Mouse (Mus musculus) lung, postnatal 10 days (tissue): ENCODE results near the gene Ildr1.
A peak's percentile ranks its signal among the peaks of the same experiment; 100 is the strongest.

Experiments
- DNase-seq: peaks from one replicate; pipeline ENCODE4 v3.0.0; 2021

The Ildr1 gene

DNA sequence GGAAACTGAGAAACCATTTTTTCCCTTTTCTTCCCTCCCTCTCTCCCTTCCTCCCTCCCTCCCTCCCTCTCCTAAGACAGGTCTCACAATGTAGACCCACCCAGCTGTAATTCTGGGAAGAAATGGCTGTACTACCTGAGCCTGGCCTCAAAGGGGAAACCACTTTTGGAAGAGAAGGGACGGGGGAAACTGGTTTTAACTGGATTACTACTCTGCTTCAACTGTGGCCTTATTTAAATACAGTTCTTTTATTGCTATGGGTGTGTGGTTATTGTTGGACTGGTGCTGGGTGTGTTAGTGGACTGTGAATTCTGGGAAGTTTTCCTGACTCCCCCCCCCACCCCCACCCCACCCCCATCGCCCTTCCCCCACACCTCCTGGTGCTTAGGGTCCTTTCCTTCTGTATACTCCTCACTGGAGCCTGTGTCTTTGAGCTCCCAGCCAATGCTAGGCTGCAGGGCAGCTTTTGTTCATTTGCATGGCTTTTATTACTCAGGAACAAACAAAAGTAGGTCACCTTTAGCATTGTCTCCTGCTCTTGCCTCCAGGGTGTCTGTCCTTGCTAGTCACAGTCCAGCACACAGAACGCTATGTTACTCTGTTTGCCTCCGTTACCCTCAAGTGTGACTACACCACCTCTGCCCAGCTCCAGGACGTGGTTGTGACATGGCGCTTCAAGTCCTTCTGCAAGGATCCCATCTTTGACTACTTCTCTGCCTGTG lies 14.1 kb downstream of the Ildr1 start:
- no peak for DNase-seq

DNA sequence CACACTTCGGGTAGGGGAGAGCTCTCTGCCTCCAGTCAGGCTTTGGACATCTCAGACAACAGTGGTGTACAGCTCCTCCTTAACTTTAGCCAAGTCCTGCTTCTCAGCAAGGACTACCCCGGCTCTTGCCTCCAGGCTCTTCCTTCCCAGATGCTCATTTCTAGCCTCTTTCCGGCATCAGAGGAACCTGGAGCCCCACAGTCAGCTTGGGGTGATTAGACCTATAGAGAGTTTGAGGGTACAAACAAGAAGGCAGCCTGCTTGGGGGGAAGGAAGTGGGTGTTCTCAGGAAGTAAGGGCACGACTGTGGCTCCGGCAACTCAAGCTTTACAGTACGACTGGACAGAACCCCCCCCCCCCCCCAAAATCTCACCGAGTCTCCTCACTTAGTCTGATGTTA lies 15.0 kb downstream of the Ildr1 start:
- no peak for DNase-seq

GRCm38 (mm10) chr16:36709405-36709804 lies 15.6 kb downstream of the Ildr1 start:
- no peak for DNase-seq

GRCm38 (mm10) chr16:36710794-36711193 lies 17.0 kb downstream of the Ildr1 start:
- DNase-seq = no peak

DNA sequence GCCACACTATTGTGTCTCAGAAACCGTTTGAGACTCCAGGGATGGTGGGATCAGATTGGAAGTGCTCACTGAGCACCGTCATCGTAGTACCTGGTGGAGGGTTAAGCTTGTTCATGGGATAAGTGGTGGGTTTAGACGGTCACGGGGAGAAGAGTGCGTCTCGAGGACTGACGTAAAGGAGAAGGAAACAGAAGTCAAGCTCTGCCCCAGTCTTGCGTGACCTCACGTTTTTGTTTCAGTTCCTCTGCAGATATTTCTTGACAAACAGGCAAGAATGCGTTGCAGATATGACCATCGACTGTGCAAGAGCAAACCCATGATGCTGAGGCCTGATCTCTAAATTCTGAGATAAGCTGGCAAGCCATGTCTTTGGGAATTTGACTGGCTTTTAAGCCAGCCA lies 18.0 kb downstream of the Ildr1 start:
- DNase-seq = peak; percentile 11

DNA sequence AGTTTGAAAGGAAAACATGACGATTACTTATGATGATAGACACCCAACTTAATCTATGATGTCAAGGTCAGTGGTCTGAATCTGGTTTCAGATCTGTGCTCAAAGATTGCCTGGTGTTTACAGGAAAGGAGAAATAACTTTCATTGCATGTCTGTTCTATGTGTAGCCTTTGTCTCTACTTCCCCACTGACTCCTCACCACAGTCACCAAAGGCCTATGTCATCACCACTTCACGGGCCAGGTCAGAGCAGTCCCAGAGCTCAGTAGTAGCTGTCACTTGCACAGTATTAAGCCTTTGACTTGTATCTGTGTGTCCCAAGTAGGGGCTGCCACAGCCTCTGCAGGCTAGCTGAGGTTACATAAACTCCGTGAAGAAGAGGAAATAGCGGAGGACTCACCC lies 23.7 kb downstream of the Ildr1 start:
- no peak for DNase-seq

DNA sequence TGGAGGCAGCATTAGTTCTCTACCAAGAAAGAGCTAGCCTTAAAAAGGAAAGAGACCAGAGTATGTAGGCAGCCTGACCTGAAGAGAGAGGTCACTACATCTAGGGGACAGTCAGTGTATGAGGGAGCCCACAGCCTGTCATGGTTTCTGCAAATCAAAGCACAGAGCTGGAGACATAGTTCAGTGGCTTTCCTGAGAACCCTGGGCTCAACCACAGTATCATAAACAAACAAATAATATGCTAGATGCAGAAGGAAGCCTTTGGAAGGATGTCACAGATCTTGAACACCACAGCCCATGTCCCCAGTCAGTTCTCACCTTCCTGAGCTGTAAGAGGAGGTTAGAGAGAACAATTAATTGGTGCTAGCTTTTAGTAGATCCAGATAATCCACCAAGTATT lies 24.9 kb downstream of the Ildr1 start:
- DNase-seq = no peak

DNA sequence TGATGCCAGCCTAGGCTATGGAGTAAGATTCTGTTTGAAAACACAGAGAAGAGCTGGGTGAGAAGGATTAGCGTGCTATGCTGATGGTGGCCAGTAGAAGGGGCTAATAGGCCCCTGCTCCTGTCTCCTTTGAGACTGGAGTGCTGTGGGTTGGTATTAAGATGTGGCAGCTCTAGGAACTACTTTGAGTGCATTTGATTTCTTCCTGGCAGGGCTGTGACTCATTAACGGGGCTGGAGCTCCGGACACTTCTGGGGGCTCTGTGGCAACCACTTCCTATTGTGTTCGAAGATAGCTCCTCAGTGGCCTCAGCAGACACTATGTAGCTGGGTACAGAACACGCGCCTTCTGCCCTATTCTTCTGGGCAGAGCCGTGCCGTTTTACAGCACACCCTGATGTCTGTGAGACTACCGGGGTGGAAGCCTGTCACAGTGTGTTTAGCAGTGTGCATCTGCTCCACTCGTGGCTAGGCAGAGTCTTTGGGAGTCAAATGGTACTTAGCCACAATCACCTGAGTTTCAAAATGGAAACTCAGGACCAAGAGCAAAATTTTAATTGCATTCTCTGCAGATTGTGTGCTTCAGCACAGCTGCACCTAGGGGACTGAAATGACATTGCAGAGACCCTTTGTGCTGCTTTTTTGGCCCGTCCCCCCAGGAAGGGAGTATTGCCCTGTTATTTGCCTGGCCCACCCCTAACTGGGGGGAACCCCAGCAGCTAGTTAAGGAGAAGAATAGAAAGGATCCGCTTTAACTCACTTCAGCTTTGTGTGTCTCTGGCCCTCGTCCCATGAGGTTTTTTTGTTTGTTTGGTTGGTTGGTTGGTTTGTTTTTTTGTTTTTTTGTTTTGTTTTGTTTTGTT lies 26.6 kb downstream of the Ildr1 start:
- no peak for DNase-seq

DNA sequence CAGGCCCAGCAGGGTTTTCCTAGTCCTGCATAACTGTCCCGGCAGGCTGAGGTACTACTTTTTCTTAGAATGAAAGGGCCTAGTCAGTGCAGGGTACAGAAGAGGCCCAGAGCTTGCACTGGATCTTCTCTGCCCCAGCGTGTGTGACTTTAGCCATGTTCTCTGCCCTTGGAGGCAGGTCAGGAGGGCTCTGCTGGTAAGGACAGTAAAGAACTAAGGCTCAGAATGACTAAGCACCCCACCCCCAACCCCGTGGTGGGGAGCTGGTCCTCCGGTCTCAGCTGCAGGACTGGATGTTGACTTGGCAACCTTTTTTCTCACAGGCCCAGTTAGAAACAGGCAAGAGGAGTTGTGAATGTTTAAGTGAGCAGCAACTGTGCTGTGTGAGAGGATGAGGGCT lies 29.0 kb downstream of the Ildr1 start:
- DNase-seq = no peak

GRCm38 (mm10) chr16:36723880-36724443 lies 30.2 kb downstream of the Ildr1 start:
- no peak for DNase-seq

- DNase-seq = no peak
Observed at GRCm38 (mm10) chr16:36728959-36729358, 35.2 kb downstream of the Ildr1 start.

- no peak for DNase-seq
Observed at GRCm38 (mm10) chr16:36732572-36732971, 38.8 kb downstream of the Ildr1 start.

DNA sequence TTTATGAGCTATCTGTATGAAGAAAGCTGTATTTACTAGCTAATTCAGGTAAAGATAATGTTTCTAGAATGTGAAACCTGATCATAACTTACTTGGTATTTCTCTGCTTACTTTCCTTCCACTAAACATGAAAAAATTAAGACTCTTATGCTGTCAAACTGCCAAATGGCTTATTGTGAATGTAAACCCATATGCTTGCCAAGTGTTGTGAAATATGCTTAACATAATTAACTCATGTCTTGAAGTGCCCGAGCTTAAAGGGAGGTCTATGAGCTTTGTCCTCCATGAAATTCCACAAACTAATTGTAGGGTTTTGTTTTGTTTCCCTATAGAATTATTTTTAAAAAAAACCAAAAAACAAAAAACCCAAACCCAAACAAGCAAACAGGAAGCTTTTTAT lies 40.0 kb downstream of the Ildr1 start:
- DNase-seq = no peak

DNA sequence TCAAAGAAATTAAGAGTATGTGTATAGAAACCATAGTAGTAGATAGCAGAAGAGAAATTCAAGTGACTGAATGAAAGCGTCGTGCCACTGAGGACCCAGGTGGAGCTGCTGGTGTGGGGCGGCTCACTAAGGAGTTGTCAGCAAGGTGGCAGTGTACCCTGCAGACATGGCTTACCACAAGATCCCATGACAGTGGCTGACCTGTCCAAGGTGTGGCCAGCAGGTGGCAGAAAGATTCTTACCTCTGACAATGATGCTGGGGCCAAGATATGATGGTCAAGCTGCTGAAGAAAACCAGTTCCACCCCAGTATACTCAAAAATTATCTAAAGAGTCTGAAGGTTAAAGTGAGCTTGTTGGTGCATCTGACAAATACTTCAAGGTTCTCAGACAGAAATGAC lies 41.6 kb downstream of the Ildr1 start:
- DNase-seq = peak; percentile 38

DNA sequence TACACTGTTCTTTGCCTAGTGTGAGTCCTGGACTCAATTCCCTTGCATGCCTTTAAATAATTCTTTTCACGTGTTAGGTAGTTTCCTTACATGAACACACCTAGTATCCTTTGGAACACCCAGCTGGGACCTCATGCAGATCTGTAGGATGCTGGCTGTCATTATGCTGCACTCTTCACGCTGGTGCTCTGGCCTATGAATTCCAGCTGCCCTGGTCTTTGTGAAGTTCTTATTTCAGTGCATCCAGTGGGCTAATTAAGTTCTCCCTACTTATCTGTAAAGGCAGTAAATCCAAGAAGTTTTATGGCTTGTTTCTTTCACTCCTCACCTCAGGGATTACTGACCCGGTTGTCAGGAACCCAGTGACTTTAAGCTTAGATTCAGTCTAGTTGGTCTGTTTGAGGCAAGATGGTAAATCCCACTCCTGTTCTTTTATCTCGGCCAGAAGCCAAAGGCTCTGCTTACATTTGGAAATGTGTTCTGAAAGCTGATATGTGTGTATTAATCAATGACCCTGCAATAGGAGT lies 45.7 kb downstream of the Ildr1 start:
- no peak for DNase-seq

DNA sequence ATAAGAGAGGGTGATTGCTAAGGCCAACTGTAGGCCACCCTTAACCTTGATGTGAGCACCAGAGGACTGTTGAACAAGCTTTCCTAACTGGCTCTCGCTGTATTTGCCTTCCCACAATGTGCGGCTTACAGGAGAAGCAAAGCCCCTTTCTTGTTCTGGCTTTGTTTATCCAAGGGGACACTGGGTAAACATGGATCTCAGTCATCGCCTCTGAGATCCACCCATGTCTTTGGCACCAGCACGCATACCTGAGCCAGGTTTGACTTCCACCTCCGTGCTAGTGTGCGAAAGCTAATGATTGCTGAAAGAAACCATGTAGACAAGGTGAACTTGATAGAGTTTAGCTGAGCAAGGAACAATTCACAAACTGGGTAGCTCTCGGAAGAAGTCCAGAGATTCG lies 49.8 kb downstream of the Ildr1 start:
- no peak for DNase-seq

- no peak for DNase-seq
Observed at GRCm38 (mm10) chr16:36747068-36747467, 53.3 kb downstream of the Ildr1 start.

DNA sequence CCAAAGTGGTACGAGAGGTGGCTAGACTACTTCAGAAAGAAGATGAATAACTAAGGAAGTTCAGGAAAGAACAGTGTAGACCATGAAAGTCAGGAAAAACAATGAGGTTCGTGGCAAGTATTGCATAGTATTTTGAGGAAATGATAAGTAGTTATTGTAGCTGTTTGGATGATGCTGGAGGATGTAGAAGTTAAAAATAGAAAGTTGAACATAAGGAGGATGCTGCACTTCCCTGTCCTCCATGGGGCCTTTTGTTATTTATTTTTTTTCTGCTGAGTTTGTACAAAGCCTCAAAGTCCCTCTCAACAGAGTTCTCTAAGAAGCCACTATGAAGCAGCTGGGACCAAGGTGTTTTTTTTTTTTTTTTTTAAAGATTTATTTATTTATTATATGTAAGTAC lies 54.0 kb downstream of the Ildr1 start:
- DNase-seq = no peak

DNA sequence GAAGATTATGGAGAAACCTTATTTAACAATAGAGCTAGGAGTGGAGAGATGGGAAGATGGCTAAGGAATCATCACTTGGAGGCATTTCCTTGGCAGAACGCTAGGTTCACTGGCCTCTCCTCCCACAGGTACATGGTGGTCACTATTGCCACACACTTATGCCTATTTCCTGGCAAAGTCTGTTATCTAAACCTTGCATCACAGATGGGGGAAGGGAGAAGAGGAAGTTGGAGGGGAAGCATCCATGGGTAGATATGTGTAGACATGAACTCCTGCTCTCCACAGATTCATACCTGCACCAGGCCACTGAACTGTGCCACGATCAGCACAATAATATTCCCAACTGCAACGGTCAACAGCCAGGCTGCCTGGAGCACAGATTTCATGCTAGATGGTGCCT lies 58.2 kb downstream of the Ildr1 start:
- DNase-seq = no peak

GRCm38 (mm10) chr16:36770191-36770771 lies 76.5 kb downstream of the Ildr1 start:
- DNase-seq = peak; percentile 10

DNA sequence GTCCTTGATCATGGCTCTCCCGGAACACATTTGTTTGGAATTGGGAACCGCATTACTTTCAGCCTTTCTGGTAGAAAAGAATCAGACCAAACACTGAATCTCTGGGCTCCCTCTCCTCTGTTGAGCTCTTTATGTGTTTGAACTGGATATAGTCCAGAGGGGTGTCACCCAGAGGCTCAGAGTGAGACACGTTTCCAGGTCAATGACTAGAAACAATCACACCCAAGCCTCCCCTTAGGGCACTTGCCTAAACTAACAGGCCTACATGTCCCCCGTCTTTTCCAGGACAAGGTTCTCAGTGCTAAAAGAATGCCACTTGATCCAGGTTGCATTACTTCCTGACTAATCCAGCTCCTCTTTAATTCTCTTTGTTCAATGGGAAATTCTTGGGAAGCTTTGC lies 77.1 kb downstream of the Ildr1 start:
- peak; percentile 29 for DNase-seq

- no peak for DNase-seq
Observed at GRCm38 (mm10) chr16:36771244-36771643, 77.5 kb downstream of the Ildr1 start.

DNA sequence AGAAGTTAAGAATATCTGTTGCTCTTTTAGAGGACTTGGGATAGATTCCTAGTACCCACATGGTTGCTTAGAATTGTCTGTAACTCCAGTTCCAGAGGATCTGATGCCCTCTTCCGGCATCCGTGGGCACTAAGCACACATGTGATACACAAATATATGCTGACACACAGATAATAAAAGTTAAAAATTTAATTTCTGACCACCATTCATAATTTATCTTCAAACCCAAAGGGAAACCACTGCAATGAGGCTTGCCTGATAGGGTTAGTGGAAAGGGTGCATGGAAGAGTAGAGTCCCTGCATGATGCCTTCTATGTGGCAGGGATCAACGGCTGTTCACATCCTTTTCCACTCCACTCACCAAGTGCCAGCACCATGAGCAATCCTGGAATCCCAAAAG lies 77.9 kb downstream of the Ildr1 start:
- DNase-seq = no peak
